In the genomic region with DNA sequence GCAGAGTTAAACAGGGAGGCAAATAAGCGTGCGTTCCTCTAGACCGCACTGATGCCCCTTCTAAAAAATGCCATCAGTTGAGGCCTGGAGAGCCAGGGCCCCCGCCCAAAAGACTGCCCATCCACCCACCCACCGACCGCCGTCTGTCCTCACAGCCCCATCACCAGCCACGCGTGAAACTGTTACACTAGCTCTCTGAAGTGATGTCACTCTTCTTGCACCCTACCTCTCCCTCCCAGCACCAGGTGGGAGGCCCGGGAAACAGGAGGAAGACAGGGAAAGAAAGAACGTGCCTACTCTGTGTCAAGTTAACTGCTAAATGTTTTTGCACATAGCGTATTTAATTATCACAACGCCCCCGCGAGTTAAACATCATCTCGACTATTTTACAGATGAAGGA, we compare ENCODE assay signal across 7 mouse cellular contexts. TPM values are rescaled to one million over a fixed set of nuclear protein-coding genes. Genes with fewer than 3 reads are reported as not detected.
DNase-seq lines count a peak whose midpoint lies in the region; ATAC-seq and TF ChIP-seq lines count a peak whose summit lies in the region.

No protein-coding gene starts in this region.

- peak overlapping the region; percentile 23 for H3K27ac ChIP-seq in testis, adult 2 months (ENCODE audit: control insufficient read depth, insufficient read depth, low read depth, low read length)
- peak overlapping the region; percentile 88 for H3K27ac ChIP-seq in forebrain, embryonic 13.5 days
- 0 out of 2 replicates have a peak overlapping the region, but pooled peaks have one; percentile 93 for H3K27ac ChIP-seq in intestine, postnatal 0 days (ENCODE audit: low read depth, low read length)
- H3K27ac ChIP-seq in liver, embryonic 15.5 days (replicated peaks), result peak overlapping the region; percentile 87
- H3K27ac ChIP-seq in stomach, embryonic 15.5 days, result peak overlapping the region; percentile 74

- peak overlapping the region; percentile 83 for H3K4me2 ChIP-seq in forebrain, embryonic 13.5 days
- H3K4me2 ChIP-seq in intestine, postnatal 0 days (replicated peaks; ENCODE audit: low read depth), result peak overlapping the region; percentile 80
- peak overlapping the region; percentile 95 for H3K4me2 ChIP-seq in liver, embryonic 15.5 days
- peak overlapping the region; percentile 86 for H3K4me2 ChIP-seq in stomach, embryonic 15.5 days

- no peak for DNase-seq in testis, postnatal 10 days (ENCODE audit: low spot score)
- DNase-seq in gastrocnemius, postnatal 36 days, result no peak

- H3K4me3 ChIP-seq in testis, adult 2 months (ENCODE audit: control insufficient read depth, low read depth, low read length), result peak overlapping the region; percentile 90
- H3K4me3 ChIP-seq in forebrain, embryonic 13.5 days, result peak overlapping the region; percentile 95
- peak overlapping the region; percentile 82 for H3K4me3 ChIP-seq in intestine, postnatal 0 days (ENCODE audit: low read depth, low read length)
- peak overlapping the region; percentile 88 for H3K4me3 ChIP-seq in liver, embryonic 15.5 days (replicated peaks)
- H3K4me3 ChIP-seq in stomach, embryonic 15.5 days (replicated peaks), result peak overlapping the region; percentile 92

- peaks cover 10% of the 10 kb centered on the region for H3K4me1 ChIP-seq in testis, adult 2 months (ENCODE audit: control insufficient read depth, insufficient read depth, low read length)
- H3K4me1 ChIP-seq in forebrain, embryonic 13.5 days, result peaks cover 29% of the 10 kb centered on the region
- H3K4me1 ChIP-seq in intestine, postnatal 0 days (replicated peaks; ENCODE audit: control insufficient read depth, insufficient read depth, low read length), result peaks cover 9% of the 10 kb centered on the region
- H3K4me1 ChIP-seq in liver, embryonic 15.5 days (replicated peaks), result peaks cover 30% of the 10 kb centered on the region
- peaks cover 7% of the 10 kb centered on the region; the same call in 1 of the 2 replicates for H3K4me1 ChIP-seq in stomach, embryonic 15.5 days

- intact Hi-C loops in gastrocnemius, postnatal 36 days (cut with DNase I), result loop anchor here (2.0 kb wide), 2 partner anchors 40 to 90 kb away; a partner anchor contains a TSS

- TF ChIP-seq POLR2A in testis, adult 2 months (IDR thresholded peaks at IDR 0.05; ENCODE audit: control insufficient read depth, low read depth, low read length), result 0 out of 2 replicates have a peak, but pooled peaks have one; percentile 15

- TF ChIP-seq CTCF in testis, adult 2 months (IDR thresholded peaks at IDR 0.05; ENCODE audit: control insufficient read depth, insufficient read depth, insufficient replicate concordance, low read depth, low read length), result no peak
- TF ChIP-seq CTCF in intestine, postnatal 0 days (IDR thresholded peaks at IDR 0.05; ENCODE audit: low read depth), result no peak

- 8% methylated on average over 16 of the region's 16 CpGs for WGBS in forebrain, embryonic 13.5 days
- WGBS in intestine, postnatal 0 days, result 8% methylated on average over 16 of the region's 16 CpGs
- WGBS in liver, embryonic 15.5 days (ENCODE audit: insufficient replicate concordance), result 15% methylated on average over 16 of the region's 16 CpGs
- 12% methylated on average over 16 of the region's 16 CpGs for WGBS in stomach, embryonic 15.5 days

- H3K9me3 ChIP-seq in forebrain, embryonic 13.5 days (replicated peaks), result no peaks in the 10 kb centered on the region
- H3K9me3 ChIP-seq in intestine, postnatal 0 days (ENCODE audit: control insufficient read depth), result no peaks in the 10 kb centered on the region
- H3K9me3 ChIP-seq in liver, embryonic 15.5 days (replicated peaks), result no peaks in the 10 kb centered on the region
- H3K9me3 ChIP-seq in stomach, embryonic 15.5 days, result no peaks in the 10 kb centered on the region

- no peaks in the 10 kb centered on the region for H3K27me3 ChIP-seq in testis, adult 2 months (ENCODE audit: control insufficient read depth, insufficient read depth, low read length)
- H3K27me3 ChIP-seq in forebrain, embryonic 13.5 days, result 0 out of 2 replicates have a peak, but pooled peaks cover 7% of the 10 kb centered on the region
- no peaks in the 10 kb centered on the region for H3K27me3 ChIP-seq in intestine, postnatal 0 days (replicated peaks; ENCODE audit: control insufficient read depth, insufficient read depth, low read length)
- H3K27me3 ChIP-seq in liver, embryonic 15.5 days, result peaks cover 14% of the 10 kb centered on the region
- H3K27me3 ChIP-seq in stomach, embryonic 15.5 days (replicated peaks), result no peaks in the 10 kb centered on the region

- H3K36me3 ChIP-seq in testis, adult 2 months (ENCODE audit: control insufficient read depth, insufficient read depth, low read length), result no peaks in the 10 kb centered on the region
- peaks cover 7% of the 10 kb centered on the region for H3K36me3 ChIP-seq in forebrain, embryonic 13.5 days (ENCODE audit: poor library complexity, severe bottlenecking)
- H3K36me3 ChIP-seq in intestine, postnatal 0 days (ENCODE audit: control insufficient read depth, insufficient read depth), result no peaks in the 10 kb centered on the region
- H3K36me3 ChIP-seq in liver, embryonic 15.5 days (replicated peaks), result peaks cover 10% of the 10 kb centered on the region
- no peaks in the 10 kb centered on the region for H3K36me3 ChIP-seq in stomach, embryonic 15.5 days

- no peak for ATAC-seq in forebrain, embryonic 13.5 days
- ATAC-seq in intestine, postnatal 0 days, result no peak; the same call in 1 of the 2 replicates
- ATAC-seq in liver, embryonic 15.5 days (ENCODE audit: insufficient read depth), result no peak
- no peak; the same call in 1 of the 2 replicates for ATAC-seq in stomach, embryonic 15.5 days (ENCODE audit: insufficient read depth, low FRiP score, low read depth)

- H3K9ac ChIP-seq in forebrain, embryonic 13.5 days, result peak overlapping the region; percentile 95
- H3K9ac ChIP-seq in intestine, postnatal 0 days (ENCODE audit: low read depth, low read length), result peak overlapping the region; percentile 95
- H3K9ac ChIP-seq in liver, embryonic 15.5 days, result peak overlapping the region; percentile 95
- 0 out of 2 replicates have a peak overlapping the region, but pooled peaks have one; percentile 37 for H3K9ac ChIP-seq in stomach, embryonic 15.5 days

RNA-seq across cellular contexts. Expression of a gene that starts 0.8 kb away (rescaled TPM):
- 8.0 and 8.9 TPM in 2 replicates for polyA plus RNA-seq in testis, adult 2 months (2012; rRNA removed)
- polyA plus RNA-seq in forebrain, embryonic 13.5 days (2015; fragmentation: Nextera tagmentation; extraction: Ambion mirVana), result 107 and 114 TPM in 2 replicates
- polyA plus RNA-seq in intestine, postnatal 0 days (2015; fragmentation: Nextera tagmentation; extraction: Ambion mirVana), result 62.0 and 64.2 TPM in 2 replicates
- 50.4 and 51.8 TPM in 2 replicates for polyA plus RNA-seq in liver, embryonic 15.5 days (2015; fragmentation: Nextera tagmentation; extraction: Ambion mirVana)
- 65.8 and 66.8 TPM in 2 replicates for polyA plus RNA-seq in stomach, embryonic 15.5 days (2015; fragmentation: Nextera tagmentation; extraction: Ambion mirVana)
- total RNA-seq in gastrocnemius, postnatal 36 days (2021), result 10 to 100 TPM; 12.5 to 15.9 TPM

RNA-seq across cellular contexts. Expression of a gene that starts 39.9 kb away (rescaled TPM):
- polyA plus RNA-seq in testis, adult 2 months (2012; rRNA removed), result 4.9 and 6.3 TPM in 2 replicates
- 30.1 and 30.6 TPM in 2 replicates for polyA plus RNA-seq in forebrain, embryonic 13.5 days (2015; fragmentation: Nextera tagmentation; extraction: Ambion mirVana)
- polyA plus RNA-seq in intestine, postnatal 0 days (2015; fragmentation: Nextera tagmentation; extraction: Ambion mirVana), result 48.8 and 49.5 TPM in 2 replicates
- 15.4 and 15.7 TPM in 2 replicates for polyA plus RNA-seq in liver, embryonic 15.5 days (2015; fragmentation: Nextera tagmentation; extraction: Ambion mirVana)
- polyA plus RNA-seq in stomach, embryonic 15.5 days (2015; fragmentation: Nextera tagmentation; extraction: Ambion mirVana), result 36.1 and 36.6 TPM in 2 replicates
- 10 to 100 TPM; 48.3 to 53.0 TPM for total RNA-seq in gastrocnemius, postnatal 36 days (2021)

RNA-seq across cellular contexts. Expression of a gene that starts 40.0 kb away (rescaled TPM):
- 33.6 and 37.0 TPM in 2 replicates for polyA plus RNA-seq in testis, adult 2 months (2012; rRNA removed)
- 0.79 and 0.84 TPM in 2 replicates for polyA plus RNA-seq in forebrain, embryonic 13.5 days (2015; fragmentation: Nextera tagmentation; extraction: Ambion mirVana)
- polyA plus RNA-seq in intestine, postnatal 0 days (2015; fragmentation: Nextera tagmentation; extraction: Ambion mirVana), result 0.08 TPM in 2 replicates
- 0.10 and 0.13 TPM in 2 replicates for polyA plus RNA-seq in liver, embryonic 15.5 days (2015; fragmentation: Nextera tagmentation; extraction: Ambion mirVana)
- polyA plus RNA-seq in stomach, embryonic 15.5 days (2015; fragmentation: Nextera tagmentation; extraction: Ambion mirVana), result 0.19 and 0.49 TPM in 2 replicates
- under 1 TPM in 1 of 2 experiments, not detected in 1; 0.12 TPM for total RNA-seq in gastrocnemius, postnatal 36 days (2021)

Comparison
In these comparisons a context has a peak if more than half of its experiments do, and no peak if none do; other contexts are left out.
1. H3K27ac ChIP-seq: peak in every context shown above with its lines; median percentile 93 in intestine, postnatal 0 days; 88 in forebrain, embryonic 13.5 days; 87 in liver, embryonic 15.5 days; 74 in stomach, embryonic 15.5 days; 23 in testis, adult 2 months.
2. H3K9ac ChIP-seq: peak in every context shown above with its lines; median percentile 95 in forebrain, embryonic 13.5 days; 95 in intestine, postnatal 0 days; 95 in liver, embryonic 15.5 days; 37 in stomach, embryonic 15.5 days.
3. RNA of a gene that starts 40.0 kb away (polyA plus RNA-seq): 33.6 to 37.0 TPM in testis, adult 2 months; 0.79 to 0.84 TPM in forebrain, embryonic 13.5 days, 0.19 to 0.49 TPM in stomach, embryonic 15.5 days, 0.10 to 0.13 TPM in liver, embryonic 15.5 days and 0.08 TPM in intestine, postnatal 0 days; every median in the first group is over 10 times any median in the second.
4. Peak in every context shown above with its lines, with median percentiles within 50 percentile points of each other: H3K4me3 ChIP-seq and H3K4me2 ChIP-seq.